Mouse (Mus musculus): ENCODE results near the gene Col1a1.

Gene Col1a1

DNA sequence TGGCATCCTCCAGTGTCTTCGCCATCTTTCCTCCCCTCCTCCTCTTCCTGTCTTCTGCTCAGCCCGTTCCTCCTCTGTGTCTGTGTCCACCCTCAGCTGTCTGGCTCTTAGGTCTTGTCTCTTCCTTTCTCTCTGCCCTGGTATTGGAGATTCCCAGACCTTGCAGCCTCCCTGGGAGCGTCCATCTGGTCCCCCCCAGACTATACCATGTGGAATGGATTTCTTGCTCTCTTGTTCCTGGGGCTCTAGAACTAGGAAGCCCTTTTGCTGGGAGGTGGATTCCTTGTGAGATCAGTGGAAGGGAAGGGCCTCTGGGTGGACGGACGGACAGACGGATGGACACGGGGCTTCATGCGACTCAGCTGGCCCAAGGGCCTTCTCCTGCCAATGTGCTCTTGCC lies 60.1 kb downstream of the Col1a1 start:
- DNase-seq (ENCODE audit: extremely low spot score) = no peak

- no peak for DNase-seq (ENCODE audit: extremely low spot score)
Observed at GRCm38 (mm10) chr11:94996984-94997383, 61.0 kb downstream of the Col1a1 start.

- DNase-seq (ENCODE audit: extremely low spot score) = no peak
Observed at GRCm38 (mm10) chr11:94997596-94997995, 61.6 kb downstream of the Col1a1 start.

DNA sequence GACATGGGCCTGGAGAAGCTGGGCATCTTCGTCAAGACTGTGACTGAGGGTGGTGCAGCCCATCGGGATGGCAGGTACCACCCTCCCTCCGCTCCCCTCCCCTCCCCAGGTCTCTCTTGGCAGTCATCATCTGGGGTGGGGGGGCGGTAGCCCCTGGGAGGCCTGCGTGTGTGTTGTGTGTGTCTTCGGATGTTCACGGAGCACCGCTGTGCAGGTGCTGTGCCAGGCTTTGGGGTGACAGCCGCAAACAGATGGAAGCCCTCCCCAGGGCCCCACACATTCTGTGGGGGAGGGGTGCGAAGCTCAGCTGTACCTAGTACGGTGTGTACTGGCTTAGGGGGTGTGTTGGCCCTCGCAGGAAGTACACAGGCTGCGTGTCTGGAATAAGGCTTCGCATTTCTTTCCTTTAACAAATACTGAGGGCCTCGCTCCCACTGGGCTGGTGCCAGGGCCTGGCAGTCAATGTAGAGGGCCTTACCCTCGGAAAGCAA lies 62.1 kb downstream of the Col1a1 start:
- no peak for DNase-seq (ENCODE audit: extremely low spot score)

- no peak for DNase-seq (ENCODE audit: extremely low spot score)
Observed at GRCm38 (mm10) chr11:95000128-95000527, 64.1 kb downstream of the Col1a1 start.

GRCm38 (mm10) chr11:95000548-95000947 lies 64.5 kb downstream of the Col1a1 start:
- no peak for DNase-seq (ENCODE audit: extremely low spot score)

DNA sequence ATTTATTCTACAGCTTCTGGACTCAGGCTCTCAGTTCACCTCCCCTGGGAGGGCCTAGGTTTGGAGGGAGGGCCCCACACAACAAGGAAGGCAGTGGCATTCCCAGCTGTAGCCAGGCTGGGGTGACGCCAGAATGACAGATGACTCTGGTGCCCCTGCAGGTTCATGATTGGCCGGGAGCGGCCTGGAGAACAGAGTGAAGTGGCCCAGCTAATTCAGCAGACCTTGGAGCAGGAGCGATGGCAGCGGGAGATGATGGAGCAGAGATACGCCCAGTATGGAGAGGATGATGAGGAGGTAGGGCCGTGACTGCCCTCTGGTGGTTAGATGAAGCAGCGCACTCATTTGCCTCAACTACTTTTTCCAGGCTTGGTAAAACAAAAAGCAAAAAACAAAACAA lies 65.0 kb downstream of the Col1a1 start:
- DNase-seq (ENCODE audit: extremely low spot score) = peak; percentile 72

DNA sequence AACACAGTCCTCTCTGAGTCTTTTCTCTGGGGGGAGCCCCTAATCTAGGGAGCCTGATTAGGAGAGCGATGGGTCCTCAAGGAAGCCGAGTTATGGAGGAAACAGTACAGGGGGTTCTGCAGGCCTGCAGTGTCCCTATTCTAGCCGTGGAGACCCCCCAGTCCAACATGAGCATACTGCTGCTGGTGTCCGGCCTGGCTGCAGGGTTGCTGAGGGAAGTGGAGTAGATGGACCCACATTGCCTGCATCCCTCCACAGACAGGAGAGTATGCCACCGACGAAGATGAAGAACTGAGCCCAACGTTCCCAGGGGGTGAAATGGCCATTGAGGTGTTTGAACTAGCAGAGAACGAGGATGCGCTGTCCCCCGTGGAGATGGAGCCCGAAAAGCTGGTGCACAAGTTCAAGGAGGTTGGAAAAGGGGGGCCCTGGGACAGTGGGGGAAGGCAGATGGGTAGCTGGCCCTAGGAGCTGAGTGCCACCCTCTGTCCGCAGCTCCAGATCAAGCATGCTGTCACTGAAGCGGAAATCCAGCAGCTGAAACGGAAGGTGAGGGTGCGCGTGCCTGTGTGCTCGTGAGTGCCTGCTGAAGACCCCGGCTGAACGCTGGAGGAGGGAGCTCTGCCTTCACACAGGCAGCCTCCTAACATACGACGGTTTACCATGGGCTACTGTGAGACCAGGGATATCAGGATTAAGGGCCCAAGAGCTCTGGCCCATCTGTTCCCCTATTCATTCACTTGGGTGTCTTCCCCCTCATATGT lies 65.7 kb downstream of the Col1a1 start:
- DNase-seq (ENCODE audit: extremely low spot score) = no peak

Measured in embryo, embryonic 9.5 days (tissue).